Mouse (Mus musculus): ENCODE measurements around the gene March11.

DNA sequence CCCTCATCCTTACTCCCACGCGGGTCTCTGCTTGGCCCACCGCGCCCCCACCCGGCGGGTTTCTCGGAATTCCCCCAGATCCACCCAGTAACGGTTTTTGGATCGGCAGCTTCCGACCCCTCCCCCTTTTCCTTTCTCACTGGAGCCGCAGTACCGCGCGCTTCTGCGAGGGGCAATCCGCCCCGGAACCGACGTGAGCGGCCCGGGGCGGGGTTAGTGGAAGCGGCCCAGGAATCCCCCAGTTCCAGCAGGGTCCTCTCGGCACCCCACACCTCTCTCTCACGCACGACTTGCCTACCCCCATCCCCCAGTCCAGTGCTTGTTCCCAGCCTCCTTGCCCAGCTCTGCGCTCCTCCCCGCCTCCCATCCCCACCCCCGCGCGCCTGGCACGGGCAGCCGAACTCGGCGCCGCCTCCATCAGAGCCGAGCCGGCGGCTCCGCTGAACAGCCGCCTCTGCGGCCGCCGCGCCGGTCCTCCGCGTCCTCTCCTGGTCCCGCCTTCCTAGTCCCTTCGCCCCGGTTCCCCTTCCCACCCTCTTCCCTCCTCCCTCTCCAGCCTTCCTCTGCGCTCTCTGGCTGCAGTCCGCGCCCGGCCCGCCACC is at the start of gene March11:
- TF ChIP-seq MAFK (IDR thresholded peaks at IDR 0.05; ENCODE audit: insufficient read depth, low read depth, low read length) = no peak
- TF ChIP-seq CHD2 (IDR thresholded peaks at IDR 0.05; ENCODE audit: low read depth, low read length) = no peak
- no peak for TF ChIP-seq ZNF384 (IDR thresholded peaks at IDR 0.05; ENCODE audit: low read depth, low read length)
- no peak for TF ChIP-seq ZC3H11A (IDR thresholded peaks at IDR 0.05; ENCODE audit: borderline replicate concordance, low read depth, low read length)
- TF ChIP-seq HCFC1 (IDR thresholded peaks at IDR 0.05; ENCODE audit: borderline replicate concordance, insufficient read depth, low read length) = no peak
